Mouse (Mus musculus): ENCODE measurements around the gene Smim5. TPM values are rescaled to one million over a fixed set of nuclear protein-coding genes. Genes with fewer than 3 reads are reported as not detected.

Gene Smim5
- polyA plus RNA-seq, 2 experiments, result 9.8 to 17.5 TPM

GRCm38 (mm10) chr11:115904231-115904955, 4.6 kb downstream of the Smim5 start:
- Histone ChIP-seq H3K36me3 (ENCODE audit: control insufficient read depth, insufficient read depth, low read length) (peaks cover 3% of the 10 kb centered on the region; the same call in 1 of the 2 replicates), H3K27me3 (ENCODE audit: control insufficient read depth, insufficient read depth, low read length) (no peaks in the 10 kb centered on the region), H3K27ac (replicated peaks; ENCODE audit: low read depth, low read length) (no peak overlapping the region), H3K4me2 (replicated peaks; ENCODE audit: low read depth, low read length, severe bottlenecking) (no peak overlapping the region), H3K4me3 (replicated peaks; ENCODE audit: low read length) (no peak overlapping the region), H3K4me1 (ENCODE audit: control insufficient read depth, insufficient read depth, low read length) (peaks cover 12% of the 10 kb centered on the region; the same call in 1 of the 2 replicates), H3K9me3 (ENCODE audit: control insufficient read depth, low read length) (no peaks in the 10 kb centered on the region), H3K9ac (ENCODE audit: low read depth, low read length, severe bottlenecking) (no peak overlapping the region)
- no peak for TF ChIP-seq POLR2A (IDR thresholded peaks at IDR 0.05; ENCODE audit: borderline replicate concordance, extremely low read depth, insufficient read depth, insufficient read length)
- ATAC-seq (ENCODE audit: low FRiP score, low read depth), result no peak
- WGBS, result 75% methylated on average over 8 of the region's 8 CpGs
- DNase-seq (ENCODE audit: low spot score), result no peak

DNA sequence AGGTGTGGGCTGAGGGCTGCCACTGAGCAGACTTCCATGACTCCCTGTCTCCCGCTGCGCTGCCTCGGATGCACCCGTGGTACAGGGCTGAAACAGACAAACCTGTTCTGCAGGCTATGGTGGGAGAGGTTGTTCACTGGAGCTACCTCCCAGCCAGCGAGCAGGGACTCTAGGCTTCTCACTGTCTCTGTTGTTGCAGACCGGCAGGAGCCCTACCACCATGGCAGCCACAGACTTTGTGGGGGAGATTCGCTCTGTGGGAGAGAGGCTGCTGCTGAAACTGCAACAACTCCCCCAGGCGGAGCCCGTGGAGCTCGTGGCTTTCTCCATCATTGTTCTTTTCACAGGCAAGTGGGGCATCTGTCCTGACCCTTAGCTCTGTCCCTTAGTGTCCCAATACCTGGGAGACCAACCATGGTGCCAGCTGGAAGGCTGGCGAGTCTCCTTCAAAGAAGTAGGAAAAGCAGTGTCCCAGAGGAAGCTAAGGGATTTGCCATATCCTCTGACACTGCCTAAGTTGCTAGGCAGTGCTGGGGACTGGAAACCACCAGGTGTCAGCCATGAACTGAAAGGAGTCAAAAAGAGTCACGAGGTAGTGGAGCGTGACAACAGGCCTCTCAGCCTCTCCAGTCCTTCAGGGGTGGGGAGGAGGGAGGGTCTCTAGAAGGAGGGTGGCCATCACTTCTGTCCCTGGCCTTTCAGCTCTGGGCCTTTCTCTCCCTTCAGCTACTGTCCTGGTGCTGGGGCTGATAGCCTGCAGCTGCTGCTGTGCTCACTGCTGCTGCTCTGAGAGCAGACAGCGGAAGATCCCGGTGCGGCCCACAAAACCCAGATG, 5.4 kb downstream of the Smim5 start:
- WGBS, result 61% methylated on average over 16 of the region's 16 CpGs
- ATAC-seq (ENCODE audit: low FRiP score, low read depth), result no peak
- Histone ChIP-seq H3K36me3 (ENCODE audit: control insufficient read depth, insufficient read depth, low read length) (peaks cover 3% of the 10 kb centered on the region; the same call in 1 of the 2 replicates), H3K4me3 (replicated peaks; ENCODE audit: low read length) (no peak overlapping the region), H3K9ac (ENCODE audit: low read depth, low read length, severe bottlenecking) (no peak overlapping the region), H3K27ac (replicated peaks; ENCODE audit: low read depth, low read length) (0 out of 2 replicates have a peak overlapping the region, but pooled peaks have one; percentile 9), H3K9me3 (ENCODE audit: control insufficient read depth, low read length) (no peaks in the 10 kb centered on the region), H3K4me2 (replicated peaks; ENCODE audit: low read depth, low read length, severe bottlenecking) (no peak overlapping the region), H3K4me1 (ENCODE audit: control insufficient read depth, insufficient read depth, low read length) (peaks cover 7% of the 10 kb centered on the region; the same call in 1 of the 2 replicates), H3K27me3 (ENCODE audit: control insufficient read depth, insufficient read depth, low read length) (no peaks in the 10 kb centered on the region)
- peak; percentile 22 for DNase-seq (ENCODE audit: low spot score)
- no peak for TF ChIP-seq POLR2A (IDR thresholded peaks at IDR 0.05; ENCODE audit: borderline replicate concordance, extremely low read depth, insufficient read depth, insufficient read length)

GRCm38 (mm10) chr11:115906116-115906515, 6.3 kb downstream of the Smim5 start:
- H3K4me2 ChIP-seq (replicated peaks; ENCODE audit: low read depth, low read length, severe bottlenecking), result no peak overlapping the region
- no peak overlapping the region for H3K27ac ChIP-seq (replicated peaks; ENCODE audit: low read depth, low read length)
- no peak for DNase-seq (ENCODE audit: low spot score)
- no peak for TF ChIP-seq POLR2A (IDR thresholded peaks at IDR 0.05; ENCODE audit: borderline replicate concordance, extremely low read depth, insufficient read depth, insufficient read length)
- WGBS, result 77% methylated on average over 3 of the region's 3 CpGs
- ATAC-seq (ENCODE audit: low FRiP score, low read depth), result no peak
- H3K36me3 ChIP-seq (ENCODE audit: control insufficient read depth, insufficient read depth, low read length), result peaks cover 3% of the 10 kb centered on the region; the same call in 1 of the 2 replicates
- no peak overlapping the region for H3K9ac ChIP-seq (ENCODE audit: low read depth, low read length, severe bottlenecking)
- no peak overlapping the region for H3K4me3 ChIP-seq (replicated peaks; ENCODE audit: low read length)
- H3K9me3 ChIP-seq (ENCODE audit: control insufficient read depth, low read length), result no peaks in the 10 kb centered on the region
- 0 out of 2 replicates have a peak, but pooled peaks cover 5% of the 10 kb centered on the region for H3K4me1 ChIP-seq (ENCODE audit: control insufficient read depth, insufficient read depth, low read length)
- H3K27me3 ChIP-seq (ENCODE audit: control insufficient read depth, insufficient read depth, low read length), result no peaks in the 10 kb centered on the region

- H3K36me3 ChIP-seq (ENCODE audit: control insufficient read depth, insufficient read depth, low read length), result peaks cover 6% of the 10 kb centered on the region
- ATAC-seq (ENCODE audit: low FRiP score, low read depth) (no peak), DNase-seq (ENCODE audit: low spot score) (no peak)
- H3K4me3 ChIP-seq (replicated peaks; ENCODE audit: low read length), result no peak overlapping the region
- H3K27ac ChIP-seq (replicated peaks; ENCODE audit: low read depth, low read length), result no peak overlapping the region
- TF ChIP-seq POLR2A (IDR thresholded peaks at IDR 0.05; ENCODE audit: borderline replicate concordance, extremely low read depth, insufficient read depth, insufficient read length), result no peak
- H3K9ac ChIP-seq (ENCODE audit: low read depth, low read length, severe bottlenecking), result no peak overlapping the region
- 89% methylated on average over 5 of the region's 5 CpGs for WGBS
- 0 out of 2 replicates have a peak, but pooled peaks cover 5% of the 10 kb centered on the region for H3K4me1 ChIP-seq (ENCODE audit: control insufficient read depth, insufficient read depth, low read length)
- H3K9me3 ChIP-seq (ENCODE audit: control insufficient read depth, low read length), result no peaks in the 10 kb centered on the region
- no peak overlapping the region for H3K4me2 ChIP-seq (replicated peaks; ENCODE audit: low read depth, low read length, severe bottlenecking)
- H3K27me3 ChIP-seq (ENCODE audit: control insufficient read depth, insufficient read depth, low read length), result no peaks in the 10 kb centered on the region
Observed at GRCm38 (mm10) chr11:115906521-115906920, 6.8 kb downstream of the Smim5 start.

DNA sequence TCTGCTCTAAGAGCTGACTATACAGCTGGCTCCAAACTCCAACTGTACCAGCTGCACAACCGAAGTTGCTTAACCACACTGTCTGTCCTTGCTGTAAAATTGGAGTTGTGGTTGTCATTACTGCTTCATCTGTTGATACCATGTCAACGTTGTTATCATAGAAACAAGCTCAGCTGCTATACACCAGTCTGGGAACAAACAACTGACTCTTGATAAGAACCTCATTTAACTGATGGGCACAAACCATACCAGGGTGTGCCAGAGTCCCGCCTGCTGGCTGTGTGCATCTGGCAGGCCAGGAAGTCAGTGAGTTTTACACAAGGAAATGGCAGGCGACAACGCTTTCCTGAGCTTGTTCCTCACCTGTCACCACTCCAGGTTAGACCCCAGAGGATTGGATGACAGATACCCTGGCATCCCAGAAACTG, 11.4 kb downstream of the Smim5 start:
- no peak overlapping the region for H3K4me2 ChIP-seq (replicated peaks; ENCODE audit: low read depth, low read length, severe bottlenecking)
- no peaks in the 10 kb centered on the region for H3K27me3 ChIP-seq (ENCODE audit: control insufficient read depth, insufficient read depth, low read length)
- TF ChIP-seq POLR2A (IDR thresholded peaks at IDR 0.05; ENCODE audit: borderline replicate concordance, extremely low read depth, insufficient read depth, insufficient read length), result no peak
- ATAC-seq (ENCODE audit: low FRiP score, low read depth), result 0 out of 2 replicates have a peak, but pooled peaks have one; percentile 41
- 94% methylated on average over 5 of the region's 5 CpGs for WGBS
- no peak overlapping the region for H3K4me3 ChIP-seq (replicated peaks; ENCODE audit: low read length)
- no peaks in the 10 kb centered on the region for H3K9me3 ChIP-seq (ENCODE audit: control insufficient read depth, low read length)
- peaks cover 21% of the 10 kb centered on the region for H3K36me3 ChIP-seq (ENCODE audit: control insufficient read depth, insufficient read depth, low read length)
- no peaks in the 10 kb centered on the region for H3K4me1 ChIP-seq (ENCODE audit: control insufficient read depth, insufficient read depth, low read length)
- H3K27ac ChIP-seq (replicated peaks; ENCODE audit: low read depth, low read length), result 0 out of 2 replicates have a peak overlapping the region, but pooled peaks have one; percentile 5
- peak; percentile 7 for DNase-seq (ENCODE audit: low spot score)
- no peak overlapping the region for H3K9ac ChIP-seq (ENCODE audit: low read depth, low read length, severe bottlenecking)

All from limb, embryonic 14.5 days (tissue).